Mouse (Mus musculus): Measurements from ENCODE around the gene Mvd.

Mvd gene

GRCm38 (mm10) chr8:122426145-122426544 is 17.1 kb downstream of the Mvd start:
- DNase-seq (ENCODE audit: low read depth) = no peak

GRCm38 (mm10) chr8:122423659-122424058 is 19.6 kb downstream of the Mvd start:
- DNase-seq (ENCODE audit: low read depth) = no peak

- DNase-seq (ENCODE audit: low read depth) = no peak
These were observed 20.0 kb downstream of the Mvd start for GRCm38 (mm10) chr8:122423217-122423616.

GRCm38 (mm10) chr8:122421376-122422070 is 21.7 kb downstream of the Mvd start, which contains the start of gene Il17c:
TSS of gene Il17c (plus strand) at chr8:122422020.
- no peak for DNase-seq (ENCODE audit: low read depth)

- DNase-seq (ENCODE audit: low read depth) = no peak
These were observed 23.2 kb downstream of the Mvd start for GRCm38 (mm10) chr8:122419881-122420555.

- DNase-seq (ENCODE audit: low read depth) = no peak
These were observed 27.7 kb downstream of the Mvd start for GRCm38 (mm10) chr8:122415554-122415953.

GRCm38 (mm10) chr8:122414311-122414710 is 28.9 kb downstream of the Mvd start:
- DNase-seq (ENCODE audit: low read depth) = no peak

- no peak for DNase-seq (ENCODE audit: low read depth)
These were observed 35.5 kb downstream of the Mvd start for GRCm38 (mm10) chr8:122407678-122408077.

GRCm38 (mm10) chr8:122405146-122405805 is 37.9 kb downstream of the Mvd start:
- DNase-seq (ENCODE audit: low read depth) = no peak

- no peak for DNase-seq (ENCODE audit: low read depth)
These were observed 45.0 kb downstream of the Mvd start for GRCm38 (mm10) chr8:122398186-122398585.

GRCm38 (mm10) chr8:122395291-122395690 is 47.9 kb downstream of the Mvd start:
- no peak for DNase-seq (ENCODE audit: low read depth)

- no peak for DNase-seq (ENCODE audit: low read depth)
These were observed 49.5 kb downstream of the Mvd start for GRCm38 (mm10) chr8:122393717-122394116.

GRCm38 (mm10) chr8:122390758-122391157 is 52.5 kb downstream of the Mvd start:
- no peak for DNase-seq (ENCODE audit: low read depth)

GRCm38 (mm10) chr8:122389357-122389756 is 53.9 kb downstream of the Mvd start:
- no peak for DNase-seq (ENCODE audit: low read depth)
